Comparison of ENCODE assay signal across 8 mouse cellular contexts in genomic region chr11:88099599-88100023, GRCm38 (mm10). TPM values are rescaled to one million over a fixed set of nuclear protein-coding genes. Genes with fewer than 3 reads are reported as not detected.
A peak's percentile ranks its signal among the peaks of the same experiment; 100 is the strongest.
DNase-seq lines count a peak whose midpoint lies in the region; ATAC-seq lines count a peak whose summit lies in the region.

No protein-coding gene starts in this region.

- H3K27me3 ChIP-seq in liver, embryonic 16.5 days (ENCODE audit: control insufficient read depth, insufficient read depth, low read depth, low read length), result peaks cover 50% of the 10 kb centered on the region

- no peaks in the 10 kb centered on the region for H3K9me3 ChIP-seq in liver, embryonic 16.5 days (replicated peaks; ENCODE audit: control insufficient read depth, low read length)

- no peak; the same call in 1 of the 2 replicates for ATAC-seq in liver, embryonic 16.5 days (ENCODE audit: low read depth)

- H3K9ac ChIP-seq in liver, embryonic 16.5 days (ENCODE audit: low read depth, low read length), result peak overlapping the region; percentile 52; the same call in 1 of the 2 replicates

- H3K36me3 ChIP-seq in liver, embryonic 16.5 days (ENCODE audit: control insufficient read depth, insufficient read depth), result no peaks in the 10 kb centered on the region

- DNase-seq in 3T3-L1 (ENCODE audit: low read depth, low spot score), result peak; percentile 52
- DNase-seq in adipocyte (ENCODE audit: low spot score), result peak; percentile 45
- DNase-seq in embryo, embryonic 9.5 days (ENCODE audit: extremely low spot score), result peak; percentile 82
- peak; percentile 88 to 91 for DNase-seq in heart, adult 9 months (ENCODE audit: low spot score in 2 of 2)
- peak; percentile 75 for DNase-seq in kidney, adult 9 months
- DNase-seq in ovary, postnatal 36 days (ENCODE audit: low spot score), result peak; percentile 63
- peak; percentile 62 for DNase-seq in urinary bladder, adult 2 months (ENCODE audit: low spot score)

- peak overlapping the region; percentile 77 for H3K4me2 ChIP-seq in liver, embryonic 16.5 days (ENCODE audit: low read depth, low read length)

- WGBS in liver, embryonic 16.5 days (ENCODE audit: insufficient replicate concordance), result under 1% methylated on average over 27 of the region's 38 CpGs

- H3K27ac ChIP-seq in liver, embryonic 16.5 days (ENCODE audit: low read length), result no peak overlapping the region

- peak overlapping the region; percentile 62 for H3K4me3 ChIP-seq in liver, embryonic 16.5 days (ENCODE audit: low read depth, low read length)

- peaks cover 3% of the 10 kb centered on the region for H3K4me1 ChIP-seq in liver, embryonic 16.5 days (ENCODE audit: control insufficient read depth, low read depth, low read length)

RNA-seq across cellular contexts. Expression of gene Cuedc1, which starts 1.8 kb away (rescaled TPM):
- polyA plus RNA-seq in liver, embryonic 16.5 days (2015; fragmentation: Nextera tagmentation; extraction: Ambion mirVana), result 0.33 and 0.57 TPM in 2 replicates
- polyA plus RNA-seq in urinary bladder, adult 2 months (2012; rRNA removed), result 62.4 and 86.0 TPM in 2 replicates

RNA-seq across cellular contexts. Expression of gene Vezf1, which starts 31.5 kb away (rescaled TPM):
- polyA plus RNA-seq in liver, embryonic 16.5 days (2015; fragmentation: Nextera tagmentation; extraction: Ambion mirVana), result 7.3 and 7.7 TPM in 2 replicates
- polyA plus RNA-seq in urinary bladder, adult 2 months (2012; rRNA removed), result 33.6 and 47.4 TPM in 2 replicates

RNA-seq across cellular contexts. Expression of gene Srsf1, which starts 52.4 kb away (rescaled TPM):
- 101 and 102 TPM in 2 replicates for polyA plus RNA-seq in liver, embryonic 16.5 days (2015; fragmentation: Nextera tagmentation; extraction: Ambion mirVana)
- polyA plus RNA-seq in urinary bladder, adult 2 months (2012; rRNA removed), result 240 and 325 TPM in 2 replicates

Comparison
In these comparisons a context has a peak if more than half of its experiments do, and no peak if none do; other contexts are left out.
1. RNA of gene Cuedc1, which starts 1.8 kb away (polyA plus RNA-seq): 62.4 to 86.0 TPM in urinary bladder, adult 2 months; 0.33 to 0.57 TPM in liver, embryonic 16.5 days; every median in the first group is over 10 times any median in the second.
2. Peak in every context shown above with its lines, with median percentiles within 50 percentile points of each other: DNase-seq.